Comparison of ENCODE assay signal across 11 mouse cellular contexts in the genomic region with DNA sequence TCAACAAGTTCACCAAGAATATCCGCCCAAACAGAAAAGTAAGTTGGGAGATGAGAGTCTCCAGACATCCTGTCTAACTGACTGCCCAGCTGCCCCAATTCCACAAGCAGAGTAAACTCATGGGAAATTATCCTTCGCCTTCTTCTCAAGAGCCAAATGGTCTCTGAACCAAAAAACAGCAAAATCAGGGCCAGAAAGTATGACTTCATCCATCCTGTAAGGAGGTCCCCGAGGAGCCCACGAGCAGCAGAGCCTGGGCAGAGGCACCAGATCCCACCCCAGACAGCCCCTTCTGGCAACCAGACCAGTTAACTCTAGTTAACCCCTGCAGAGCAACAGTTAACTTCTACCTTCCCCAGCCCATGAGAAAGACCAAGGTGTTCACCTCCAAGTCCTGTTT. TPM values are rescaled to one million over a fixed set of nuclear protein-coding genes. Genes with fewer than 3 reads are reported as not detected.
DNase-seq lines count a peak whose midpoint lies in the region; ATAC-seq lines count a peak whose summit lies in the region.
"Had no signal": no experiment of that assay in that cellular context is flagged by ENCODE, and none has a peak within 500 bp of the region (broad histone marks: within the 10 kb centered on the region; RNA-seq: fewer than 3 reads in every experiment).

No protein-coding gene starts in this region.

- H3K9ac ChIP-seq in kidney, embryonic 16.5 days (replicated peaks; ENCODE audit: low read length), result no peak overlapping the region
- no peak overlapping the region for H3K9ac ChIP-seq in liver, embryonic 16.5 days (ENCODE audit: low read depth, low read length)
- no peak overlapping the region for H3K9ac ChIP-seq in hindbrain, embryonic 16.5 days (ENCODE audit: low read depth, low read length)
- H3K9ac ChIP-seq in forebrain, embryonic 11.5 days (ENCODE audit: low read length), result no peak overlapping the region
- H3K9ac ChIP-seq: liver, embryonic 14.5 days had no signal

- WGBS in kidney, embryonic 16.5 days, result 56% methylated on average over 4 of the region's 4 CpGs
- 49% methylated on average over 4 of the region's 4 CpGs for WGBS in liver, embryonic 16.5 days (ENCODE audit: insufficient replicate concordance)
- 78% methylated on average over 4 of the region's 4 CpGs for WGBS in hindbrain, embryonic 16.5 days
- 88% methylated on average over 4 of the region's 4 CpGs for WGBS in forebrain, embryonic 11.5 days

- no peak for DNase-seq in kidney, adult 9 months
- DNase-seq in gastrocnemius, postnatal 14 days, result peak; percentile 65
- peak; percentile 57 to 70 for DNase-seq in heart, postnatal 14 days
- DNase-seq in layer of hippocampus, postnatal 14 days (ENCODE audit: low spot score in 2 of 2), result no peak
- no peak for DNase-seq in forebrain, embryonic 11.5 days (ENCODE audit: low spot score)
- DNase-seq: embryo, embryonic 11 days; kidney, postnatal 25 days had no signal

- intact Hi-C loops in gastrocnemius, postnatal 14 days (cut with DNase I; ENCODE audit: low total_unique reads), result no loop called here
- intact Hi-C loops in heart, postnatal 14 days (cut with DNase I), result loop anchor here (2.0 kb wide), 1 partner anchor 15 kb away; no protein-coding TSS in a partner anchor

- H3K27ac ChIP-seq in kidney, embryonic 16.5 days (ENCODE audit: low read length), result peak overlapping the region; percentile 57
- H3K27ac ChIP-seq in liver, embryonic 16.5 days (ENCODE audit: low read length), result peak overlapping the region; percentile 68
- no peak overlapping the region for H3K27ac ChIP-seq in hindbrain, embryonic 16.5 days (ENCODE audit: low read depth, low read length)
- H3K27ac ChIP-seq in forebrain, embryonic 11.5 days (ENCODE audit: low read depth, low read length), result no peak overlapping the region
- H3K27ac ChIP-seq: liver, embryonic 14.5 days had no signal

- peaks cover 42% of the 10 kb centered on the region for H3K4me1 ChIP-seq in kidney, embryonic 16.5 days (ENCODE audit: insufficient read depth, low read length)
- H3K4me1 ChIP-seq in liver, embryonic 16.5 days (ENCODE audit: control insufficient read depth, low read depth, low read length), result peaks cover 20% of the 10 kb centered on the region
- no peaks in the 10 kb centered on the region for H3K4me1 ChIP-seq in hindbrain, embryonic 16.5 days (ENCODE audit: control insufficient read depth, insufficient read depth, low read depth, low read length)
- H3K4me1 ChIP-seq in forebrain, embryonic 11.5 days (replicated peaks; ENCODE audit: control insufficient read depth, insufficient read depth, low read length), result peaks cover 1% of the 10 kb centered on the region; the same call in 1 of the 2 replicates

- H3K36me3 ChIP-seq in kidney, embryonic 16.5 days (ENCODE audit: insufficient read depth, low read length), result peaks cover 59% of the 10 kb centered on the region
- peaks cover 22% of the 10 kb centered on the region for H3K36me3 ChIP-seq in liver, embryonic 16.5 days (ENCODE audit: control insufficient read depth, insufficient read depth)
- H3K36me3 ChIP-seq in hindbrain, embryonic 16.5 days (ENCODE audit: control insufficient read depth, insufficient read depth, low read length), result peaks cover 21% of the 10 kb centered on the region
- peaks cover 6% of the 10 kb centered on the region for H3K36me3 ChIP-seq in forebrain, embryonic 11.5 days (ENCODE audit: control insufficient read depth, insufficient read depth, low read length)

- no peak for ATAC-seq in kidney, embryonic 16.5 days (ENCODE audit: low FRiP score, low TSS enrichment)
- ATAC-seq in liver, embryonic 16.5 days (ENCODE audit: low read depth), result no peak
- no peak for ATAC-seq in hindbrain, embryonic 16.5 days
- ATAC-seq in forebrain, embryonic 11.5 days (replicated peaks; ENCODE audit: low FRiP score), result no peak

- H3K9me3 ChIP-seq in kidney, embryonic 16.5 days (ENCODE audit: low read length), result peaks cover 28% of the 10 kb centered on the region
- H3K9me3 ChIP-seq in liver, embryonic 16.5 days (replicated peaks; ENCODE audit: control insufficient read depth, low read length), result peaks cover 6% of the 10 kb centered on the region; the same call in 1 of the 2 replicates
- H3K9me3 ChIP-seq in hindbrain, embryonic 16.5 days (ENCODE audit: control insufficient read depth, low read length), result peaks cover 23% of the 10 kb centered on the region
- H3K9me3 ChIP-seq in forebrain, embryonic 11.5 days (ENCODE audit: control insufficient read depth, low read length), result peaks cover 6% of the 10 kb centered on the region; the same call in 1 of the 2 replicates

- H3K4me2 ChIP-seq in kidney, embryonic 16.5 days (replicated peaks; ENCODE audit: low read depth, low read length), result no peak overlapping the region
- H3K4me2 ChIP-seq in liver, embryonic 16.5 days (ENCODE audit: low read depth, low read length), result no peak overlapping the region
- H3K4me2 ChIP-seq in hindbrain, embryonic 16.5 days (ENCODE audit: low read length), result no peak overlapping the region
- no peak overlapping the region for H3K4me2 ChIP-seq in forebrain, embryonic 11.5 days (ENCODE audit: low read depth, low read length, severe bottlenecking)

- no peak overlapping the region for H3K4me3 ChIP-seq in kidney, embryonic 16.5 days (ENCODE audit: low read length)
- H3K4me3 ChIP-seq in liver, embryonic 16.5 days (ENCODE audit: low read depth, low read length), result no peak overlapping the region
- no peak overlapping the region for H3K4me3 ChIP-seq in hindbrain, embryonic 16.5 days (ENCODE audit: low read length)
- no peak overlapping the region for H3K4me3 ChIP-seq in forebrain, embryonic 11.5 days (ENCODE audit: low read depth, low read length)

- H3K27me3 ChIP-seq in kidney, embryonic 16.5 days (ENCODE audit: insufficient read depth, low read length), result no peaks in the 10 kb centered on the region
- no peaks in the 10 kb centered on the region for H3K27me3 ChIP-seq in liver, embryonic 16.5 days (ENCODE audit: control insufficient read depth, insufficient read depth, low read depth, low read length)
- no peaks in the 10 kb centered on the region for H3K27me3 ChIP-seq in hindbrain, embryonic 16.5 days (replicated peaks; ENCODE audit: control insufficient read depth, insufficient read depth, low read length)
- H3K27me3 ChIP-seq in forebrain, embryonic 11.5 days (ENCODE audit: control insufficient read depth, insufficient read depth, low read length), result no peaks in the 10 kb centered on the region

RNA-seq across cellular contexts. Expression of a gene that starts 29.9 kb away (rescaled TPM):
- polyA plus RNA-seq in kidney, embryonic 16.5 days (2015; fragmentation: Nextera tagmentation; extraction: Ambion mirVana), result 32.1 and 33.6 TPM in 2 replicates
- total RNA-seq in gastrocnemius, postnatal 14 days (2021), result 10 to 100 TPM; 64.3 to 72.6 TPM
- 100 to 1,000 TPM; 131 to 132 TPM for total RNA-seq in heart, postnatal 14 days (2021)
- 15.3 and 17.7 TPM in 2 replicates for polyA plus RNA-seq in liver, embryonic 16.5 days (2015; fragmentation: Nextera tagmentation; extraction: Ambion mirVana)
- 10 to 100 TPM; 28.1 TPM for total RNA-seq in layer of hippocampus, postnatal 14 days (2021)
- polyA plus RNA-seq in hindbrain, embryonic 16.5 days (2015; fragmentation: Nextera tagmentation; extraction: Ambion mirVana), result 6.4 and 10.1 TPM in 2 replicates
- 21.0 and 21.7 TPM in 2 replicates for polyA plus RNA-seq in forebrain, embryonic 11.5 days (2014; fragmentation: Nextera tagmentation; extraction: Ambion mirVana)

Comparison
In these comparisons a context has a peak if more than half of its experiments do, and no peak if none do; other contexts are left out.
1. H3K27ac ChIP-seq: peak in kidney, embryonic 16.5 days (single experiment) and liver, embryonic 16.5 days (single experiment); none in hindbrain, embryonic 16.5 days (single experiment) and forebrain, embryonic 11.5 days (single experiment).
2. DNase-seq: peak in gastrocnemius, postnatal 14 days (single experiment) and heart, postnatal 14 days (2 of 2); none in kidney, adult 9 months (single experiment), layer of hippocampus, postnatal 14 days (0 of 2) and forebrain, embryonic 11.5 days (single experiment).